Mouse (Mus musculus) left cerebral cortex, adult 11 months (tissue): ENCODE results near the gene Tsc22d1.

Experiments
- DNase-seq: peaks from one replicate; pipeline ENCODE4 v3.0.0; 2022; ENCODE audit warnings: low spot score

Gene Tsc22d1

GRCm38 (mm10) chr14:76518217-76518616 is 103.5 kb downstream of the Tsc22d1 start:
- no peak for DNase-seq

GRCm38 (mm10) chr14:76520606-76521005 is 105.8 kb downstream of the Tsc22d1 start:
- DNase-seq, result no peak

- DNase-seq, result no peak
These were observed 106.5 kb downstream of the Tsc22d1 start for GRCm38 (mm10) chr14:76521308-76521707.

GRCm38 (mm10) chr14:76523344-76523743 is 108.6 kb downstream of the Tsc22d1 start:
- DNase-seq, result no peak

GRCm38 (mm10) chr14:76526467-76526866 is 111.7 kb downstream of the Tsc22d1 start:
- DNase-seq, result no peak

GRCm38 (mm10) chr14:76527030-76527719 is 112.4 kb downstream of the Tsc22d1 start:
- no peak for DNase-seq

- no peak for DNase-seq
These were observed 113.1 kb downstream of the Tsc22d1 start for GRCm38 (mm10) chr14:76527758-76528313.

GRCm38 (mm10) chr14:76528641-76529040 is 113.9 kb downstream of the Tsc22d1 start:
- no peak for DNase-seq

GRCm38 (mm10) chr14:76531027-76531660 is 116.4 kb downstream of the Tsc22d1 start:
- DNase-seq, result no peak

- DNase-seq, result no peak
These were observed 117.8 kb downstream of the Tsc22d1 start for GRCm38 (mm10) chr14:76532257-76533169.

GRCm38 (mm10) chr14:76533170-76533815 is 118.5 kb downstream of the Tsc22d1 start:
- DNase-seq, result no peak

- DNase-seq, result no peak
These were observed 120.3 kb downstream of the Tsc22d1 start for GRCm38 (mm10) chr14:76535096-76535495.

GRCm38 (mm10) chr14:76536921-76537320 is 122.2 kb downstream of the Tsc22d1 start:
- no peak for DNase-seq

GRCm38 (mm10) chr14:76540005-76540670 is 125.4 kb downstream of the Tsc22d1 start:
- peak; percentile 32 for DNase-seq

GRCm38 (mm10) chr14:76541341-76541740 is 126.6 kb downstream of the Tsc22d1 start:
- no peak for DNase-seq

- DNase-seq, result no peak
These were observed 129.4 kb downstream of the Tsc22d1 start for GRCm38 (mm10) chr14:76544136-76544535.

- DNase-seq, result no peak
These were observed 140.7 kb downstream of the Tsc22d1 start for GRCm38 (mm10) chr14:76555263-76556030.

GRCm38 (mm10) chr14:76556031-76556851 is 141.5 kb downstream of the Tsc22d1 start:
- peak; percentile 44 for DNase-seq

GRCm38 (mm10) chr14:76556852-76557208 is 142.1 kb downstream of the Tsc22d1 start, which contains the start of gene Serp2:
Gene Serp2, minus strand, starts transcription at chr14:76556889.
- no peak for DNase-seq
